Mouse (Mus musculus) brain, embryonic 14.5 days (tissue): Measurements from ENCODE around the gene Olfr522.

Source experiments
- CTCF ChIP-seq: fragments of 200-500 bp; IDR thresholded peaks from 2 replicates; pipeline ENCODE4 v1.5.1; 2012; ENCODE audit warnings: inconsistent platforms, mild to moderate bottlenecking, moderate library complexity, borderline replicate concordance; ENCODE audit not compliant: insufficient read depth, insufficient read length; ENCODE audit errors: extremely low read depth
- POLR2A ChIP-seq: fragments of 200-500 bp; IDR thresholded peaks from 2 replicates; pipeline ENCODE4 v1.6.1; 2012; ENCODE audit warnings: mild to moderate bottlenecking, inconsistent platforms, borderline replicate concordance; ENCODE audit not compliant: poor library complexity, insufficient read depth, insufficient read length, severe bottlenecking; ENCODE audit errors: extremely low read depth

DNA sequence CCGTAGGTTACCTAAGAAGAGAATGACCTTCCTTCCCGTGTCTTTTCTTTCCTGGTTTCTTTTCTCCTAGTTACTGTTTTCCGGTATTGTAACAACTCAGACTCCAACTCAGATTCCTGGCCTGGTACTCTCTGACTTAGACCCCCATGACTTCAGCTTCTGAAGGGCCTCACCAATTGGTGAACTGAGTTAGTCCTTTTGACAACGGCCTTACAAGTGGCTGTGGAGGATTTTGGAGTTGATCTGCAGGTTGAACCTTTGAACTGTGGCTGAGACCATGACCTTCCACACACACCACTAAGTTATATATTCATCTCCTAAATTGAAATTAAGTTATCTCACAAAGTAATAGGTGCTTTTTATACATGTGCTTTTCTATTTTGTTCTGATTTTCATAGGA, 19.6 kb upstream of the Olfr522 start:
- TF ChIP-seq CTCF (no peak), POLR2A (no peak)
